Mouse (Mus musculus) naive thymus-derived CD4-positive, alpha-beta T cell, adult 2 months (primary cell): ENCODE measurements around the gene Fbll1.
A peak's percentile ranks its signal among the peaks of the same experiment; 100 is the strongest.
"Not testable (repeated sequence)": the region's sequence is repeated elsewhere in the genome, so short reads cannot be mapped to it uniquely, and the experiment has no call there.

Experiments
- DNase-seq: peaks from one replicate; pipeline ENCODE4 v3.0.0-alpha.2; 2011; ENCODE audit warnings: low read depth

Gene Fbll1

DNA sequence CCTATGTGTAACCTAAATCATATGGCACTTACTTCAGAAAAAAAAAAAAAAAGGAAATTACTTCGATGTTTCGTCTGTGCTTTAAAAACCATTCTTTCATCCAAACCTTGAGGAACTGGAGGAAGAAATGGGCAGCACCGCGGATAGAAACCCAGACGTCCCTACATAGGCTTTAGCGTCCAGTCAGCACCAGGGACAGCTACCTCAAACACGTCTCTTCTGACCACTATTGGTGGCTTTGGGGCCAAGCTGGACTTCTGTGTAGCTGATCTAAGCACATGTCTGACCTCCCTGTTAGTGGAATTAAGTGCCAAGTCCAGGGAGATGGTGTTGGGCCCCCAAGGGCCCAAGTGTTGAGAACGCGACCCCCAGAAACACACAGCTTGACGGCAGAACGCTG is at the start of gene Fbll1:
Fbll1 (minus strand) TSS at position 11 of the 400 bp plus-strand sequence.
- no peak for DNase-seq

DNA sequence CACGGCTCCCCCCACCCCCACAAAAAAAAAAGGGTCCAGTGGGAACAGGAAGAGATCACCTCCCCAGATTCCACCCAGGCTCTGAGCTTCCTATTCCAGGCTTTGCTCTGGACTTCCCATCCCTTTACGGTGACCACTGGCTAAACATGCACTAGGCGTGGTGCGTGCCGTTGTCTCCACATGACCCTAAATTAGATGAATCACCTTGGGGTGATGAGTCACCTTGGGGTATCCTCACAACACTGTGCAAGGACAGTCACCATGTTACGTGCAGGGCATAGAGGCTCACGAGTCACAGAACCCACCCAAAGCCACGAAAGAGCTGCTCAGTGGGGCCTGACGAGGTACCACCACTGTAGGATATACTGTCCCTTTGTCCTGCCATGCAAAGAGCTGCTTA is 45.6 kb upstream of the Fbll1 start:
- DNase-seq, result no peak

DNA sequence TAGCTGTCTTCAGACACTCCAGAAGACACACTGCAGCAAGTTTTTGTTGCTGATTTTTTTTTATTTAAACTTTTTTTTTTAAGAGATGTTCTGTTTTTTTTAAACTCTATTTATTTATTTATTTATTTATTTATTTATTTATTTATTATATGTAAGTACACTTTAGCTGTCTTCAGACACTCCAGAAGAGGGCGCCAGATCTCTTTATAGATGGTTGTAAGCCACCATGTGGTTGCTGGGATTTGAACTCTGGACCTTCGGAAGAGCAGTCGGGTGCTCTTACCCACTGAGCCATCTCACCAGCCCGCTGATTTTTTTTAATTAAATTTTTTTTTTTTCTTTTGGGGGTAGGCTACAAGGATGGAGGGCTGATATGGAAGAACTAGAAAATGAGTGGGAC is 43.9 kb upstream of the Fbll1 start:
- DNase-seq, result not testable (repeated sequence)

DNA sequence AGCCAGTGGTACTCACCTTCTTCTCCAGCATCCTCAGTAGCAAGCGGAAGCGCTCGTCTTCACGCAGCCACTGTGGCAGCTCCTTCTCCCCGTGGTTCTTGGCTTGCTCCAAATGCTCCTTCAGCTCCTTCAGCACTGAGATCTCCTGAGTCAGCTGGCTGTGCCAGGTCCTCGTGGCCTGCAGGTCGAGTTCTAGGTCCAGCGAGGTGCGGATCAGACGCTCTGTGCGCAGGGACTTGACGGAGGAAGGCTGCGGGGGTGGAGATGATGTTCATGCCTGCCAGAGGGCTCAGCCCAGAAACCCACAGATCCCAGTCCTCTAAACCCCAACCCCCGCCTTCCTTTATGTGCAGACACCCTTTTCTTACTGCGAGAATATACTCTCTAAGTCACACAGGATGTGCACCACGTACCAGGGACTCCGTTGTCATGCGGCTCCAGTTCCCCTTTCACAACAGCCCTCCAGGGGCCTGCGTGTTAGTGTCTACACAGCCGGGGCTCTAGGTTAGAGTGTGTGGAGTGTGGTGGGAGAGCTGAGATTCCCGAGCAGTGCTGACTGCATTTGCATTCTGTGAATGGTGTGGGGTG is 43.1 kb upstream of the Fbll1 start:
- peak; percentile 56 for DNase-seq

DNA sequence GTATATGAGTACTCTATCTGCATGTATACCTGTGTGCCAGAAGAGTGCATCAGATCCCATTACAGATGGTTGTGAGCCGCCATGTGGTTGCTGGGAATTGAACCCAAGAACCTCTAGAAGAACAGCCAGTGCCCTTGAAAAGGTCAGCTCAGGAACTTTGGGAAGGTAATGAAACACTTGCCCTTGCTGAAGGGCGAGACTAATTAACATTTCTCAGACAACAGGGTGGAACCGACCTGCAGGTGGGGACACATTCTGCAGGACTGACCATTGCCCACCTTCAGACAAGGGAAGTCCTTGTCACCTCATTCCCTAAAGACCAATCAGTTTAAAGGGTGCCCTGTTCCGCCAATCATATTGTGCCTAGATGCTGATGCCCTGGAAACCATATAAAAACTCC is 42.1 kb upstream of the Fbll1 start:
- not testable (repeated sequence) for DNase-seq

DNA sequence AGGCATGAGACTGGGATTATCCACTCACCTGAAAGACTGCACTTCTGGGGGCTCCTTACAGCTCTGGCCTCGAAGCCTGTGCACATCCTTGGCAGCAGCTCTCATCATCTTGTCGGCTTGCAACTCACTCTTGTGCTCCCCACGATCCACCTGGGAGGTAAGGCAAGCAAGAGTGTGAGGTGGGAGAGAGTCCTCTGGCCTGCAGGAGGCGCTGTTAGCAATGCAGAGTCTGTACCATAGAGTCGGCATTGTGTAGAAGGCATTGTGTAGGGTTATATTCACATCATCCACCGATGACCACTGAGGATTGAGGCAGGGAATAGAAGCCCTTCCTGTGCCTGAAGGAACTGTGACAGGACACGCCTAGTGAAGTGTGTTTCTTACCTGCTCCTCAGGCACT is 41.6 kb upstream of the Fbll1 start:
- DNase-seq, result peak; percentile 44

DNA sequence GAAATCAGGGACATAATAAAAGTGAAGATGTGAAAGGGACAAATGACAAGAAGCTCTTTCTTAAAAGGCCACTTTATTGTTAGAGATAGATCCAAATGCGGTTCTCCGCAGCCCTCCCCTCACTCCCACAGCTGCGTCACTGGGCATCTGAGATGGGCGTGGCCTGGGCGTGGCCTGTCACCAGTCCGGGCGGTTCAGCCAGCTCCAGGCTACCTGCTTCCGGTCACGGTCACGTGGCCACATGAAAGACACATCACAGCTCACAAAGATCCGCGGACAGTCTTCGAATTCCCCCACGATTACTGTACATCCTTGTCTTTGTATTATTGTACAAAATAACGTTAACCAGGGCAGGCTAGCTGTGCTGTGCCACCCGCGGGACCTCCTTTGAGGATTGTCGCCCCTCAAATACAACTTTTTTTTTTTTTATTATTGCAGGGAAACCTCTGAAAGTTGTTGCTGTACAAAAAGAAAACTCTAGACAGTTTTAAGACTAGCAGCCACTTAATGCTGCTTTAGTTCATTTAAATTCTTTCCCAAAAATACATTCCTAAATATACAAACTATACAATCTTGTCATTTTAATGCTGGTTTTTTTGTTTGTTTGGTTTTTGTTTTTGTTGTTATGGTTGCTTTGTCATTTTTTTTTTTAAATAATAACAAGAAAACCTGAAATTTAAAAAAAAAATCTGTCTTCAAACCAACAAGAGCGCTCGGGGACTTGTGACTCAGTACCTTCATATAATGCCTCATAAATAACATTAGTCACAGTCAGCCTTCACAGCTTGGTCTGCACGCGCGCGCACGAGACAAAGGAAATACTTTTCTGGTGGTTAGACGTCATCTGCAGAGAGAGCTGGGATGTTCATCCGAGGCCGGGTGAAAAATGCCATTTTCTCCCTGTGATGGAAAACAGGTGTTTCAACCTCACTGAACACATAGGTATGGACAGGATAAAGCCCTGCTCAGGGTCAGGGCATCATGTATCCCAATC is 40.0 kb upstream of the Fbll1 start:
- peak; percentile 70 for DNase-seq

DNA sequence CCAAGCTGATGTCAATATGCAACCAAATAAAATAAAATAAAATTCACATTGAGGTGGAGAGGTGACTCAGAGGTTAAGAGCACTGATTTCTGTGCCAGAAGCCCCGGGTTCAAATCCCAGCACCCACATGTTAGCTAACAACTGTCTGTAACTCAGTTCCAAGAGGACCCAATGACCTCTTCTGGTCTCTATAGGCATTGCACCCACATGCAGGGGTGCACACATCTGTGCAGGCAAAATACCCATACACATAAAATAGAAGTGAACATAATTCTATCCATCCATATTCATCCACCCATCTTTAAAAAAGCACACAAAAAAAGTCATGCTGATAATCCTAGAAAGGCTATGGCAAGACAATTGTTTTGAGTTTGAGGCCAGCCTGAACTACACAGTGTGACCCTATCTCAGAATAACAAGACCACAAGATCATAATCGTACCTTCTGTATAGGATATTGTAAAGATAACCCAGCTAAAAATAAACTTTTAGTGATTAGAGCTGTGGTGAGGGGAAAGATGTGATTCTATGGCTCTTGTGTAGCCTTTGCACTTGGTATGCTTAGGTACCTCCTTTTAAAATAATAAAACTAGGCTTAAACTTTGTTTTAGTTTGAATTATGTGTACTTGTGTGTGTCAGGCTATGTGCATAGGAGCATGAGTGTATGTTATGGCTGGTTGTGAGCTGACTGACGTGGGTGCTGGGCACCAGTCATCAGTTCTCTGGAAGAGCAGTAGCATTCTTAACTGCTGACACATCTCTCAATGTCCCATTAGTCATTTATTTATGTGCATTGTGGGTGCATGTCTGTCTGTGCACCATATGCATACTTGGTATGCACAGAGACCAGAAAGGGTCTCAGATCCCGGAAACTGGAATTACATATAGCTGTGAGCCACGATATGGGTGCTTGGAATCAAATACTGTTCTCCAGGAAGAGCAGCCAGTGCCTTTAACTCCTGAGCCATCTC is 38.8 kb upstream of the Fbll1 start:
- DNase-seq, result no peak

DNA sequence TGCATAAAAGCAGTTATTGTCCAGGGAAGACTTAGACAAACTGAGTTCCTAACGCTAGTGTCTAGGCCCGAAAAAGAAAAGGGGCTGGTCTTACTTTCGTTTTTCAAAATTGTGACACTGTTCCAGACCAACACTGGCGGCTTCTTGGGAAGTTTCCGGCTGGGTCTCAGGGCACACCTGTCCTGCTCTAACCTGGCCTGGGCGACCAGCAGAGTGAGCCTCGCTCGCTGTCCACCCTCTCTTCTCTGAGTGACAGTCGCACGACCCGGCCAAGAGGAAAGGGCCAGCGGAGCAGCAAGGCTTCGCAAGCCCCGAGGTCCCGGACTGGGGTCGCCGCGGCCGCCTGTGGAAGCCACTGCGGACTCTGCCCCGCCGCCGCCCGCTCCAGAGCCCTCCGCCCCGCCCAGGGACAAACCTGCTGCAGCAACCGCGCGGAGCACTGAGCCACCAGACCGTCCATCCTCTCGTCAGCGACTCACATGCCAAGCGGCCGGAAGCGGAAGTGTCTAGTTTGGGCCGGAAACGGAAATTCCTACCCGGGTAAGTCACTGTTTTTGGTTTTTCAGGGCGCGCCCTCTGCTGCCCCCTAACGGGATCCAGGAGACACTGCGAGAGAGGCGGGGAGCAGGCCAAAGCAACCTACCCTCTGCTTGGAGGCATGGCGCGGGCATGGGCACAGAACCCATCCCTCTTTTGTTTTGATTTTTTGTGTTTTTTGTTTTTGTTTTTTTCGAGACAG is 35.5 kb upstream of the Fbll1 start, which contains the start of gene Rars:
Rars (minus strand) TSS at position 485 of the 739 bp plus-strand sequence.
- DNase-seq, result peak; percentile 96

DNA sequence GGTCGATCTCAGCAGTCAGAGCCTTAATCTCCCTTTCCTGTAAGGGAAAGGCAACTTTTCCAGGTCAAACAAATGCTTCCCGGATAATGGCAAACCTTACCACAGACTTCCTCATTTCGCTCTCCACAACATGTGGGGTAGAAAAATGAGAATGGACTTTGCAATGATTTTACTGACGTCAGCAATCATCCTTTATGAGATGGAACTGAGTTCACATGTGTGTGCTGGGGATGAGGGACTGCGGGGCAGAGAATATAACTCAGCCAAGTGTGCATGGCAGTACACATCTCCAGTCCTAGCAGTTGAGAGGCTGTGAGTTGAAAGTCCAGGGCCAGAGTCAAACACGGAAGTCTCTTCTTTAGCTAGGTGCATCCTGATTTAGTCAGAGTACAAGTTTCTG is 34.6 kb upstream of the Fbll1 start:
- no peak for DNase-seq

DNA sequence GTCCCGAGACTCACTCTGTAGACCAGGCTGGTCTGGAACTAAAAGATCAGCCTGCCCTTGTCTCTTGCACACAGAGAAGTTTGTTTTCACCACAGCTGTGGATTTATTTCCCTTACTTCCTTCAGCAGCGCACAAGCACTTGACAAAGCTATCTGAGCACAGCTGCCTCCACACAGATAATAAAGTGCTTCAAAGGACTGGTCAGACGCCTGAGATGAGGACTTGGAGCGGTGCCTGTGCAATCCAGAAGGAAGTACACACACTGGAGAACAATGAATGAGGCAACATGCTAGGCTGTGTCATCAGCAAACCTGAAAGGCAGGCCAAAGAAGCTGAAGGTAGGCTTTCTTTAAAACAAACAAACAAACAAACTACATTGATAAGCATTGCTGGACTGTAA is 33.5 kb upstream of the Fbll1 start:
- DNase-seq, result no peak

DNA sequence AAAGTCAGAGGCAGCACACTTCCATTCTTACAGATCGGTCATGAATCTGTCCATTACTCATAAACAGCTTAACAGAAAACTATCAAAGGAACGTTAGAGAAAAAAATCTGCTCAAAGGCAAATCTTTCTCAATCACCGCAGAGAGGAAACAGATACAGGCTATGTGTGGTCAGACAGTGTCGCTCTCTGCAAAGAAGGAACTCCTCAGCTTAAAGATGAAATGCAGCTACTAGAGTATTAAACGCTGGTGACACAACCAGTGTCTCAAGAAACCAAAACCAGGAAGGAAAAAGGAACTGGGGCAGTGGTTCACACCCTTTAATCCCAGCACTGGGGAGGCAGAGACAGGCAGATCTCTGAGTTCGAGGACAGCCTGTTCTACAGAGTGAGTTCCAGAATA is 29.0 kb upstream of the Fbll1 start:
- no peak for DNase-seq

DNA sequence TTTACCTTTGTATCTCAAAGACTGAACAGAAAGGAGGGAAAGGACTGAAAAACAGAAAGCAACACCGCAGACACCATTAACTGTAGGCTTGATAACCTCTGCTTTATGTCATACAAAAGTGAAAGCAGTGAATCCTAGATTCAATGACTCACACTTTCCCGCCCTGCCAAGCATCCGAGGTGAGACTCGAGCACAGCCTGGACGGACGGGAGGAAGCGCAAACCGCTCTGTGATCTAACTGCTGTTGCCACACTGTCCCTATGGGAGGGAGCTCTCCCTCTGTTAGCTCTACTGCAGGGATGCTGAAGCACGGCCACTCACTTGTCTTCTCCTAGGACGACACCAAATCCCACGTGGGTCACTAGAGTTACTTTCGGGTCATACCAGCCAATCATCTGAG is 17.6 kb upstream of the Fbll1 start:
- DNase-seq, result no peak

DNA sequence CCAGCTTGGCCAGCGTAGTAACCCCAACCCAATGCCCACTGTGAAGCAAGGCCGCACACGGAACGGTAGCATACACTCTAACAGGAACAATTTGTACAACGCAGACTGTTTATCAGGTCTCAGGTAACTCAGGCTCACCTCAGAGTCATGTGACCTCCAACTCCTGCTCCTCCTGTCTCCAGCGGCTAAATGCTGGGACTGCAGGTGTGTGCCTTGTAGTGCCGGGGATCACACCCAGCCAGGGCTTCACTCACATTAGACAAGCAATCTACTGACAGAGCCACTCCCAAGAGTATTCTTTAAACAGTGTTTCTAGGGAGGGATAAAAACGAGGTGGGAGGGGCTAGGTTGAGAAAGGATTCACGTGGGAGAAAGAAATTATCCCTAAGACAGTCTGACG is 12.8 kb upstream of the Fbll1 start:
- DNase-seq, result no peak

DNA sequence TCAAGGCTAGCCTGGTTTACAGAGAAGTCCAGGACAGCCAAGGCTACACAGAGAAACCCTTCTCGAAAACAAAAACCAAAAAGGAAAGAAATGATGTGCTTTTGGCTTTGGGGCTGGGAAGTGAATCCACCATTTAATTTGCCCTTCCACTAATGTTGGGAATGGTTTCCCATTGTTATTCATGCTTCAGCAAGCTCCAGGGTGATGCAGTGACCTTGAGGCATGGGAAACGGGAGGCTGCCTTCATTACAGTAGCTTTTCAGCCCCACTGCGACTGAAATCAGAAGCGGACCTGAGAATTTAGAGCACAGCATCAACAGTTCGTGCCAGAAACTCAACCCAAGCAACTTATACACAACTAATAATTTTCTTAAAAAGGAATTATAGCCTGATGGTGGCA is 2.6 kb upstream of the Fbll1 start:
- no peak for DNase-seq

DNA sequence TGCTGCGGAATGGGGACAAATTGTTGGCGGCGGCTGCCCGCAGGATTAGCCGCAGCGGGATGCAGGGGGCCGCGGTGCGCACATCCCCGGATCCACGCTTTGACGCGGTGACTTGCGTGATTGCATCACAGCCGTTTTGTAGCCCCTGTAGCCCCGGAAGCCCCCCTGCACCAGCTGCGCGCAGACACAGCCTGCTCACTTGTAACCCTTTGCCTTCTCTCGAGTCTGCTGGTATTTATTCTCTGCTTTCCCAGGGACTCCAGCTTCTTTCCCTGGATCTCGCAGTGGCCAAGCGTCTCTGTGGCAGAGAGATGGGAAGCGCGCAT is 226 bp downstream of the Fbll1 start:
- no peak for DNase-seq

DNA sequence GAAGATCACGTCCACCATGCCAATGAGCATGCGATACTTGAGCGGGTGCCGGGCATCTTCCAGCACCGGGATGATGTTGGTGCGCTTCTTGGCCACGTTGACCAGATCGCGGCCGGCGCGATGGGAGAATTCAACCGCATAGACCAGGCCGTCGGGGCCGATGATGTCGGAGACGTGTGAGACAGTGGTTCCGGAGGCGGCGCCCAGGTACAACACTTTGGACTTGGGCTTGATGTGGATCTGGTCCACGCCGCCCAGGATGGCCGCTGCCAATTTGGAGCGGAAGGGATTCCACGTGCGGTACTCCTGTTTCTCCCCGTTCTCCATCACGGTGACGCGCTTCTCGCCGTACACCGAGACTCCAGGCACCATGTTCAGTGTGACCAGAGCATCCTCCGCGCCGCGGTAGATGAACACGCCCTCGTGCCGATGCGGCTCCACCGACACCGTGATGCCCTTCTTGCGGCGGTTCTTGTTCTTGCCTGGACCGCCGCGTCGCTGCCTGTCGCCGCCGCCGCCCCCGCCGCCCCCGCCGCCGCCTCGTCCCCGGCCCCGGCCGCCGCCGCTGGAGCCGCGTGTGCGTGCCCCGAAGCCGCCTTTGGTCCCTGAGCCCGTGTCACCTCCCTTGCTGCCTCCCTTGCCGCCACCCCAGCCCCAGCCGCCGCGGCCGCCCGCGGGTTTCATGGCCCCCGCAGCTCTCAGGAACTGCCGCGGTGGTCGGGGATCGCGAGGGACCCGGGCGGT is 761 bp downstream of the Fbll1 start:
- no peak for DNase-seq

DNA sequence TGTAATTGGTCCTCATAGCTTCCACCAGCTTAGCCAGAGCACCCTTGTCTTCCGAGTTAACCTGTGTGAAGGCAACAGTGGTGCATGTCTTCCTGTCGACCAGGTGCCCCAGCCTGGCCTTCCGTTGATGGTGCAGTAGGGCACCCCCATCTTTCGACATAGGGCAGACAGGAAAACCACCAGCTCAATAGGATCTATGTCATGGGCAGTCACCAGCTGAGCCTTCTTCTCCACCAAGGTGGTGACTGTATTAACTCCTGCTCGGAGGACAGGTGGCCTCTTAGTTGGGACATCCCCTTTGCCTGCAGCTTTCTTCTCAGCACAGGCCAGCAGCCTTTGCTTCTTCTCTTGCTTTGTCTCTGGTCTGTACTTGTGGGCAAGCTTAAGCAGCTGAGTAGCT is 5.9 kb downstream of the Fbll1 start:
- DNase-seq, result not testable (repeated sequence)

DNA sequence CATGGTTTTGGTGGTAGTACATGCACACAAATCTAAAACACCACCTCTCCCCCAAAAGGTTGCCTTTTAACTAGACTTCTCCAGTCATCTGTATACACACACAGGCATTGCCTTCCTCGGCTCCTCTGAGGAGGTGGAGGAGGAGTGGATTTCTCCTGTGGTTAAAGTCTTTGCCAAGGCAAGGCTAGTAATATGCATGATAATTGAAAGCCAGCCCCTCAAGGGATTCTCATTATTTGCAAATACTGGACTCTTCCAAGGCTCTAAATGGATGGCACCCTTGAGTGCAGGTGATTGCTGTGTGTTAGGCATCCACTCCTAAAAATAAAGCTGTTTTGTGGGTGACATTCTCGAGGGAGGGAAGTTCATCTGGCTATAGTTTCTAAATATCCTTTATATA is 10.2 kb downstream of the Fbll1 start:
- no peak for DNase-seq

DNA sequence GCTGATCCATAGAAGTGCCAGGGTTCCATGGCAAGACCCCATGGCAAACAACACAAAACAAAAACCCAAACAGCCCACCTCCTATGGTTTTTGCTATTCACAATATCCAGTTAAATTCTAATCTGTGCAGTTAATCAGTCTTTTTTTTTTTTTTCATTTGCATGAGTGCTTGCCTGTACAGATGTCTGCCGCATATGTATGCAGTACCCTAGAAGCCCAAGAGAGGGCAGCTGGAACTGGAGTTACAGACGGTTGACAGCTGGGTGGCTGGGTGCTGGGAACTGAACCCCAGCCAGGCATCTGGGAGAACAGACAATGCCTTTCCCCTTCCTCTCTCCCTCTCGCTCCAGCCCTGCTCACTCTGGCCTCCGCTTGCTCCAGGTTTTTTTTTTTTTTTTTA is 14.1 kb downstream of the Fbll1 start:
- no peak for DNase-seq

DNA sequence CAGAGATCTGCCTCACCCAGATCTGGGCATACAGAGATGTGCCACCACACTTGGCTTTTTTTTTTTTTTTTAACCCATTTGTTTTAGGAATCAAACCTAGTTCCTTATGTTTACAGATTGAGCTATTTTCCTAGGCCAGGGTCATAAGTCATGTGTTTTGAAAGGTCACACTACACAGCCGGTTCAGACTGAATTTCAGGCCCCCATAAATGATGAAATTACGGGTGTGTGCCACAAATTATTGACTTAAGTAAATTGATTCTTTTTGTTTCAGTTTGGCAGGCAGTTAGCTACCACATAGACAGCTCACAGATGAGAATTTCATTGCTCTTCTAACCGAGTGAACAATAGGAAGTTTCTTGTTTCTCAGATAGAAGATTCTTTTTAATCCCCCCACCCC is 14.7 kb downstream of the Fbll1 start:
- no peak for DNase-seq
